Mouse (Mus musculus): ENCODE measurements around the gene Gnb2. TPM values are rescaled to one million over a fixed set of nuclear protein-coding genes. Genes with fewer than 3 reads are reported as not detected.

Gene Gnb2
- polyA plus RNA-seq, 1 experiment, result 332 TPM

GRCm38 (mm10) chr5:137524671-137525070 lies 8.6 kb downstream of the Gnb2 start:
- Histone ChIP-seq H3K4me3 (replicated peaks) (no peak overlapping the region), H3K4me1 (peaks cover 22% of the 10 kb centered on the region), H3K27me3 (replicated peaks) (no peaks in the 10 kb centered on the region), H3K9me3 (no peaks in the 10 kb centered on the region), H3K36me3 (replicated peaks; ENCODE audit: low read length) (peaks cover 99% of the 10 kb centered on the region)
- TF ChIP-seq GATA1 (IDR thresholded peaks at IDR 0.05; ENCODE audit: borderline replicate concordance, low read length) (no peak), FLI1 (IDR thresholded peaks at IDR 0.05; ENCODE audit: low read length) (no peak)

DNA sequence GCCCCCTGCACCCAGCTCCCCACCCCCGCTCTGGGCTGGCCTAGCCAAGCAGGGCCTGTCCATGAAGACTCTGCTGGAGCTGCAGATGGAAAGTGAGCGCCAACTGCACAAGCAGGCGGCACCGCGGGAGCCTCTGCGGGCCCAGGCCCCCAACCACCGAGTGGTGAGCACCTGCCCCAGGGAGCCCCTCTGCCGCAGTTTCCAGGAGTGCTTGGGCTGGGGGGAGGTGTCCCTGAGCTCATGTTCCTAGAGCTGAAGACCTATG lies 9.1 kb downstream of the Gnb2 start:
- Histone ChIP-seq H3K36me3 (replicated peaks; ENCODE audit: low read length) (peaks cover 99% of the 10 kb centered on the region), H3K27me3 (replicated peaks) (no peaks in the 10 kb centered on the region), H3K4me1 (peaks cover 17% of the 10 kb centered on the region), H3K9me3 (no peaks in the 10 kb centered on the region), H3K4me3 (replicated peaks) (no peak overlapping the region)
- TF ChIP-seq GATA1 (IDR thresholded peaks at IDR 0.05; ENCODE audit: borderline replicate concordance, low read length) (no peak), FLI1 (IDR thresholded peaks at IDR 0.05; ENCODE audit: low read length) (no peak)

- TF ChIP-seq FLI1 (IDR thresholded peaks at IDR 0.05; ENCODE audit: low read length) (no peak), GATA1 (IDR thresholded peaks at IDR 0.05; ENCODE audit: borderline replicate concordance, low read length) (no peak)
- Histone ChIP-seq H3K4me1 (peaks cover 12% of the 10 kb centered on the region), H3K9me3 (no peaks in the 10 kb centered on the region), H3K36me3 (replicated peaks; ENCODE audit: low read length) (peaks cover 99% of the 10 kb centered on the region), H3K4me3 (replicated peaks) (no peak overlapping the region), H3K27me3 (replicated peaks) (no peaks in the 10 kb centered on the region)
These were observed 9.7 kb downstream of the Gnb2 start for GRCm38 (mm10) chr5:137523396-137524250.

- H3K27me3 ChIP-seq (replicated peaks), result no peaks in the 10 kb centered on the region
- H3K4me3 ChIP-seq (replicated peaks), result no peak overlapping the region
- H3K4me1 ChIP-seq, result peaks cover 10% of the 10 kb centered on the region
- H3K9me3 ChIP-seq, result no peaks in the 10 kb centered on the region
- peaks cover 99% of the 10 kb centered on the region for H3K36me3 ChIP-seq (replicated peaks; ENCODE audit: low read length)
- TF ChIP-seq FLI1 (IDR thresholded peaks at IDR 0.05; ENCODE audit: low read length), result no peak
- TF ChIP-seq GATA1 (IDR thresholded peaks at IDR 0.05; ENCODE audit: borderline replicate concordance, low read length), result no peak
These were observed 10.6 kb downstream of the Gnb2 start for GRCm38 (mm10) chr5:137522711-137523110.

GRCm38 (mm10) chr5:137521861-137522260 lies 11.4 kb downstream of the Gnb2 start:
- Histone ChIP-seq H3K27me3 (replicated peaks) (no peaks in the 10 kb centered on the region), H3K4me3 (replicated peaks) (no peak overlapping the region), H3K4me1 (peaks cover 18% of the 10 kb centered on the region), H3K9me3 (no peaks in the 10 kb centered on the region), H3K36me3 (replicated peaks; ENCODE audit: low read length) (peaks cover 99% of the 10 kb centered on the region)
- TF ChIP-seq FLI1 (IDR thresholded peaks at IDR 0.05; ENCODE audit: low read length) (no peak), GATA1 (IDR thresholded peaks at IDR 0.05; ENCODE audit: borderline replicate concordance, low read length) (no peak)

DNA sequence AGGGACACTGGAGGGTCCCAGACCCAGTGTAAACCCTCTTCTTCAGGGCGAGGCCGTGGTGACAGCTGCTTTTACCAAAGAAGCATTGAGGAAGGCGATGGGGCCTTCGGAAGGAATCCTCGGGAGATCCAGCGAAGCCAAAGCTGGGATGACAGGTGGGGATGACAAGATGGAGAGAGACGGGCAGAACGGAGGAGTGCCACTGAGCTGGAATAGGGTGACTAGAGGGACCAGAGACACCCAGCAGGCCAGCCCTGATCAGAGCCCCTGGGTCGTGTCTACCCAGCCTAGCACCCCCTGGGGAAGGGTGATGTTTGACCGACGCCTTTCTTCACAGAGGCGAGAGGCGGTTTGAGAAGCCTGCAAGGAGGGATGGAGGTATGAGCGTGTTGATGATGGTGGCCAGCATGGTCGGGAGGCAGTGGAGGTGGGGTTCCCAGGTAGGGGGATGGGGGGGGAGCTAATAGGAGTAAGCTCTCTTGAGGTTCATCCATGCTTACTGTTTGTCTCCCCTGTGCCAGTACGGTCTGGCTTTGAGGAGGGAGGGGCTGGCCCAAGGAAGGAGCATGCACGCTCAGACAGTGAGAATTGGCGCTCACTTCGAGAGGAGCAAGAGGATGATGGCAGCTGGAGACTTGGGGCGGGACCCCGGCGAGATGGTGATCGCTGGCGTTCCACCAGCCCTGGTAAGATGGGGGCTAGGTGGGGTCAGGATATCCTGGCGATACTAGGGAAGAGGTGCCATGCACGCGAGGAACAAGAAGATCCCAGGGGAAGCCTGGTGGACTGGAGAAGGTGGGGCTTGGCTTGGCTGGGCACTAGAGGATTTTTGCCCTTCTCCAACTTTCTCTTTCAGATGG lies 13.4 kb downstream of the Gnb2 start:
- no peak for TF ChIP-seq GATA1 (IDR thresholded peaks at IDR 0.05; ENCODE audit: borderline replicate concordance, low read length)
- TF ChIP-seq FLI1 (IDR thresholded peaks at IDR 0.05; ENCODE audit: low read length), result no peak
- H3K27me3 ChIP-seq (replicated peaks), result no peaks in the 10 kb centered on the region
- H3K9me3 ChIP-seq, result no peaks in the 10 kb centered on the region
- no peak overlapping the region for H3K4me3 ChIP-seq (replicated peaks)
- peaks cover 80% of the 10 kb centered on the region for H3K36me3 ChIP-seq (replicated peaks; ENCODE audit: low read length)
- H3K4me1 ChIP-seq, result peaks cover 32% of the 10 kb centered on the region

- H3K9me3 ChIP-seq, result no peaks in the 10 kb centered on the region
- H3K4me1 ChIP-seq, result peaks cover 43% of the 10 kb centered on the region
These were observed 14.9 kb downstream of the Gnb2 start, which contains the start of gene Gigyf1 for GRCm38 (mm10) chr5:137518436-137518835. Gigyf1 (plus strand) TSS chr5:137518548.

DNA sequence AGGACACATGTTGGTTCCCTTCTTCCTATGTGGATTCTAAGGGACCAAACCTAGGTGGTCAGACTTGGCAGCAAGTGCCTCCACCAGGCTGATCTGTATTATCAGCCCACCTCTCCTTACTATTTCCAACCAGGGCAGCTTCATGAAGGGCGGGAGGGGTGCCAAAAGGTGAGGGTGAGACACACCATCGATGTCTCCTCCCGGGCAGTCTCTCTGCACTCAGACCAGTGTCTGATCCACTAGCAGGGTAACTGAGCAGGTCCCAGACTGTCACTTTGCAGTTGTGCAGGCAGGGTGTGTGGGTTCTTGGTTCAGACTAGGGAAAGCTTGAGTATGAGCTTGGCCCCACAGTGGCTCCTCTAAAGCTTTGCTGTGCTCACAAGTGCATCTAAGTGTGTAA lies 18.5 kb downstream of the Gnb2 start:
- TF ChIP-seq FLI1 (IDR thresholded peaks at IDR 0.05; ENCODE audit: low read length), result no peak
- no peak for TF ChIP-seq GATA1 (IDR thresholded peaks at IDR 0.05; ENCODE audit: borderline replicate concordance, low read length)
- Histone ChIP-seq H3K36me3 (replicated peaks; ENCODE audit: low read length) (peaks cover 40% of the 10 kb centered on the region), H3K4me3 (replicated peaks) (no peak overlapping the region), H3K27me3 (replicated peaks) (no peaks in the 10 kb centered on the region), H3K4me1 (peaks cover 70% of the 10 kb centered on the region), H3K9me3 (no peaks in the 10 kb centered on the region)

More at GRCm38 (mm10) chr5:137518436-137518835, 14.9 kb downstream of the Gnb2 start, which contains the start of gene Gigyf1:
- Histone ChIP-seq H3K36me3 (replicated peaks; ENCODE audit: low read length) (peaks cover 76% of the 10 kb centered on the region), H3K27me3 (replicated peaks) (no peaks in the 10 kb centered on the region), H3K4me3 (replicated peaks) (no peak within 1 kb of the TSS)
- no peak for TF ChIP-seq GATA1 (IDR thresholded peaks at IDR 0.05; ENCODE audit: borderline replicate concordance, low read length)
- no peak for TF ChIP-seq FLI1 (IDR thresholded peaks at IDR 0.05; ENCODE audit: low read length)

- Histone ChIP-seq H3K27me3 (replicated peaks) (no peaks in the 10 kb centered on the region), H3K4me1 (peaks cover 77% of the 10 kb centered on the region), H3K9me3 (no peaks in the 10 kb centered on the region), H3K4me3 (replicated peaks) (peak overlapping the region; percentile 5), H3K36me3 (replicated peaks; ENCODE audit: low read length) (peaks cover 33% of the 10 kb centered on the region)
- TF ChIP-seq GATA1 (IDR thresholded peaks at IDR 0.05; ENCODE audit: borderline replicate concordance, low read length), result no peak
- TF ChIP-seq FLI1 (IDR thresholded peaks at IDR 0.05; ENCODE audit: low read length), result no peak
These were observed 19.2 kb downstream of the Gnb2 start for GRCm38 (mm10) chr5:137513951-137514721.
